Mouse (Mus musculus): Measurements from ENCODE around the gene Hsf5.

Gene Hsf5

DNA sequence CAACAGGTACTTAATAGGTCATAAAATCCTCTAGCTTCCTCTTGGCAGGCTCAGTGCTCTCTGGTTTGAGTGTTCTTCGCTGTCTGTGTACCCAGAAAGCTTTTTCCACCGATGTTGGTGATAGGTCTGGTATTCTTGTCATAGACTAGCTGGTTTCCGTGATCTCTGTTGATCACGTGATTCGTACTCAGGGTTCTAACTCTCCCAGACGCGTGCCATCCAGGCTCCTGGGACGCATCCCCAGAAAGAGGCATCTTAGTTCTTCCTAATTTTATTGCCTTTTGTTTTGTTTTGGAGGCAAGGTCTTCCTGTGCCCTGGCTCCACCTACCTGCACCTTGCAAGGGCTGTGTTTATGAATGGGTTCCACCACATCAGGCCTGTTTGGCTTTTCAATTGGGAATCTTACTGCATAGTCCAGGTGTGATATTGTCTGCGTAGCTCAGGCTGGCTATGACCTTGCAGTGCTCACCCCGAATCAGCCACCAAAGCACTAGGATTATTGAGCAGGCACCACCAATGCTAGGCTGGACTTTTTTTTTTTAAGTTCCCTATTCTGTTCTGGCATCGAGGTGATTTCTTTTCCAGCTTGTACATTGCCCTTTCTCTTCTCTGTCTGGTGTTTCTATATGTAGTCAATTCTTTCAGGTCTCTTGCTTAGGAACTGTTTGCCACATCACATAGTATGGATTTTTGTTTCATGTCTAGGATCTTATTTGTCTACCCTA lies 71.7 kb downstream of the Hsf5 start:
- no peak for DNase-seq

DNA sequence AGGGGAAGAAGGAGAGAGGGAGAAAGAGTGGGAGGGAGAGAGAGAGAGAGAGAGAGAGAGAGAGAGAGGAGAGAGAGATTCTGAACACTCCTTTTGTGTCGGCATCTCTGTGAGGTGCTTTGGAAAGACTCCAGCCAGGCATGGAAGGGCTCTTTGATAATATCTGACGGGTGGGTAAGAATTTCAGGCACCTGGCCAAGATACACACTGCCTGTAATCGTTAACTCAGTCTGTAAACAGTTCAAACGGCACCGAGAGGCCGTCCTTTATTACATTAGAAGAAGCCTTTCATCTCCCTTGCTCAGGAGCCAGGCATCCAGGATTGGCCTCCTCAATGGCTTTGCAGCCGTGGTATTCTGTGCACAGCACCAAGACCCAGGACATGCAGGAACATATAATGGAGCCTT lies 72.4 kb downstream of the Hsf5 start:
- DNase-seq = no peak

DNA sequence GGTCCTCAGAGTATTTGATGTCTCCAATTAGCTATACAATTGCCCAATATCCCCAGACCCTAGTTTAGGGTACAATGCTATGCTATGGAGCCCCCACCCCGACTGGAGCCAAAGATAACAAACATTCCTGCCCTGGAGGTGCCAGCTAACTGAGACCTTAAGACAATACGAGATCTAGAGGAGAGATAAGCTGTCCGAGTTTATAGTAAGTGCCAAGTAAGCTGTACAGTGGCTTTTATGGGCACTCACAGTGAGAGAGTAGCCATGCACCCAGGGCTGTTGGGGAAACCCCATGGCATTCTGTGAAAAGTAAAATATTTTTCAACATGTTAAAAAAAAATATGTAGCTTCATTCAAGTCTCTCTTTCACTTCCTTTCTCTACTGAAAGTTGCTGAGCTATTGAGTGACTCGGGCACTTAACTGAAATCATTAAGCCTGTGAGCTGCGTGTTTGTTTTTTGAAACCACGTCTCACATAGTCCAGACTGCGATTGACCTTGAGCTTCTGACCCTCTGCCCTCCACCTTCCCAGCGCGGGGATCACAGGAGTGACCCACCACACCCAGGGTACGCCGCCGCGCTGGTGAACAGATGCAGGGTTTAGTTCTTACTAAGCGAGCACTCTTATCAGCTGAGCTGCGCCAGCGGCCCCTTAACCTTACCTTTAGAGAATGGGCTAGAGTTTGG lies 73.2 kb downstream of the Hsf5 start:
- DNase-seq = no peak

DNA sequence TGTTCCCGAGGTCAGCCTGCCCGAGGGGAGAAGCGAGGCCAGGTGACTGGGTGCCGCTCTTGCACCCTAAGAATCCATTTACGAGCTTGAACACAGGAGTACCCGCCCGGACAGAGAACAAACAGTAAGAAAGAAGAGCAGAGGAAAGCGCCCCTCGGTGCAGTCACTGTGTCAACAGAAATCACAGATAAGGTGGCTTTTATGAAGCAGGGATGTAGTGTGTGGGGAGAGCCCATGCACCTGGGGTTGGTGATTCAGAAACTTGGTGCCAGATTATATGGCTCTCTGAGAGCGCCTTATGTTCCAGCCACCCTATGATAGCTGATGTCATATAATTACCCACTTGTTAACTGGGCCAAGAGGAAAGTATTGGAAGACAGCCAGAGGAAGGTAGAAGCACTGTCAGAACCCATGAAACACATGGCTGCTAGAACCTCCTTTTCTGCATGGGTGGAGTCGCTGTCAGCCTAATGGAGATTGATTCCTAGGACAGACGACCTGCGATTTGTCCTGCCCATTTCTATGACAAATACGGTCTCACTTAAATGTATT lies 80.2 kb downstream of the Hsf5 start:
- no peak for DNase-seq

DNA sequence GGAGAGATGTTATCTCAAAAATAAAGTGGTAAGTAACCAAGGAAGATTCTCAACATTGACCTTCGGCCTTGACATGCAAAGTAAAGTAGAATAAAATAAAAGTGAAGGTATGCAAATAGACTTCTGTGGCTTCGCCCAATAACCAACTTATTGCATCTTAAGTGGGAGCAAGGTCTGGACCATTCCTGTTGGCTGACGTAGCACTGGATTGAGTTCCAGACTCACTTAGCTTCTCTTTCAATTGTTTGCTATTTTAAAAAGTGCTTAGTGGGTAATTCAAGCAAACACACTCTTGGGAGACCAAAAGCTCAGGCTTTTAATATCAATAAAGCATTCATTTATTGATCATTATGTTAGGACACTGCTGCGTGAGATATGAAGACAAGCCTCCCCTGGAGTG lies 81.2 kb downstream of the Hsf5 start:
- no peak for DNase-seq

DNA sequence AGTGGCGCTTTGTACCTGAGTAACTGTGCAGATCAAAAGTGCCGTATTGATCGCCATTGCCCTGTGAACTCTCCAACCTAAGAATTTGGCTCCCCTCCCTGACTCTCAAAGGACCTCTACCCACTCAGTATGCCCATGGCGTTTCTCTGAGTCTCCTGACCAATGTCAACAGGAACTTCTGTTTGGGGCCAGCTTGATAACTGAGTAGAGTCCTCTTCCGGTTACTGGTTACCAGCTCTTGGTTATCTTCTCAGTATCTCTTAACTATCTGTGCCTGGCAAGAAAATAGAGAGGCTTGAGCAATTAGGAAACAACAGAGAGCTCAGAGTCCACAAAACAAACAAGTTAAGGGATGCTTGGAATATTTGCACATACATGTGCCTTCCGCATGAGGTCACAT lies 84.1 kb downstream of the Hsf5 start:
- no peak for DNase-seq

DNA sequence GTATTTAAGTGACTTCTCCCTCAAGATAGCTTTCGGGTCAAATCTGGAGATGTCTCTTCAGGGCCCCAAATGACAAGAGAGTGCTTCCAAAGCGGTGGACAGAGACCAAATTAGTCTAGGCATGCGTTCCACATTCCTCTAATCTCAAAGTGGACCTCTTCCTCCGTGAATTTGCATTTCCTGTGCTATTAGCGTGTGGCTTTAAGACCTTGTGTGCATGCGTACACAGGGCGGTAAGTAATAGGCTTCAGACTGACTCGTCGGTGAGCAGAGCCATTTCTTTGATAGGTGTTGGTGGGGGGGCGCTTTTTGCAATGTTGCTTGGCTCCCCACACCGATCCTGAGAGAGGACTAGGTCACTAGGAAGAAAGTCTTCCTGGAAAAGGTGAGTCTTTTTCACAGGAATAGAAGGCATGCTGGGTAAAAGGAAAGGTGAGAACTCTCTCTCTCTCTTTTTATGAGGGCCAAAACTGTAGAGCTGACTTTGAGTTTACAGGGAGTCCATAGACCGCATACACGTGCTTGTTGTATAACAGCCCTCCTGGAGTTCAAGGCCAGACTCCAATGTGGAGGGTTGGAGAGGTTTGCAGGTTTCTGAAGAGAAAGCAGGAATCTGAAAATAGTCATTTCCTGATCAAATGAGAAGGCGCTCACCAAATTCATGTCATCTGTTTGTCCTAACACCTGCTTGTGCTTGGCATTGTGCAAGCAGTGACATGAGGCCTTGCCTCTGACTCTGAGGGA lies 85.1 kb downstream of the Hsf5 start:
- no peak for DNase-seq

DNA sequence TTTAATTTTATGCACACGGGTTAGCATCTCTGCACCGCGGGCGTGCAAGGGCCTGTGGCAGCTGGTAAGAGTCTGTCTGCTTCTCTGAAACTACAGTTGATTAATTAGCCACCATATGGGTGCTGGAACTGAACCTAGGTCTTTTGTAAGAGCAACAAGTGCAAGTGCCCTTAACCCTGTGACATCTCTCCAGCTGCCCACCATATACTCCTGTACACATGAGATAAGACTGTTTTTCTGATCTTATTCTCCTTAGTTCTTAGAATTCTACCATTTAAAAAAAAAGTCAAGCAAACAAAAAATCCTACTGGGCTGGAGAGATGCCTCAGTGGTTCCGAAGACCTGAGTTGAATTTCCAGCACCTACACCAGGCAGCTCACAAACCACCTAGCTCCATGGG lies 86.7 kb downstream of the Hsf5 start:
- no peak for DNase-seq

DNA sequence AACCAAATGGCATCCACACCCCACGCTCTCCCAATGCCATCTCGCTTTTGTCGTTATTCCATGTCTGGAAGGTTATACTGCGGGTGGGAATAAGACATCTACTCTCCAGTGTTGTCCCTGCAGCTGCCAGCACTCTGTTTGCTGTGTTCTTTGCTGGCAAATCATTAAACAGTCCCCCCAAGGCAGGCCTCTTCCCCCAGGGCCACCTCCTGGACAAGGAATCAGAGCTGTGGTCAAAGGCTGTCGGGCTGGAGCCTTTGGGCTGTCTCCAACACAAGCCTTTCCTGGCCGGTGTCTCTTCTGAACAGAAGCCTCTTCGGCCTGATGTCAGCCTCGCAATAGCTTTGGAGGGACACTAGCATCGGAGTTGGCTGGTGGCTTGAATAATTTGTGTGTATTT lies 87.3 kb downstream of the Hsf5 start:
- DNase-seq = no peak

DNA sequence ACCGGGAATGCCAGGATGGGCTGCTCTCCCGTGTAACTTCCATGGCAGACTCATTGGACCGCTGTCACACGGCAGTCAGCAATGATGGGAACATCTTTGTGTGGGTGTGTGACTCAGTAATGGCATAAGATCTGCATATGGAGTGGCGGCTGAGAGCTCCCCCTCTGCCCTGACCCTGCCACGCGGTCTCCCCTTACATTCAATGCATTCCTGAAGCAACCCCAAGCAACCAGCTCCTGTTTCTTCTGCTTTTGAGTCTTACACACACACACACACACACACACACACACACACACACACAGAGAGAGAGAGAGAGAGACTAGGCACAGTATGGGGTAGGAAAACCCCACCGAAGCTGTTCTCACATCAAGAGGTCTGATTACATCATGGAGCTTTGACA lies 90.6 kb downstream of the Hsf5 start:
- no peak for DNase-seq

DNA sequence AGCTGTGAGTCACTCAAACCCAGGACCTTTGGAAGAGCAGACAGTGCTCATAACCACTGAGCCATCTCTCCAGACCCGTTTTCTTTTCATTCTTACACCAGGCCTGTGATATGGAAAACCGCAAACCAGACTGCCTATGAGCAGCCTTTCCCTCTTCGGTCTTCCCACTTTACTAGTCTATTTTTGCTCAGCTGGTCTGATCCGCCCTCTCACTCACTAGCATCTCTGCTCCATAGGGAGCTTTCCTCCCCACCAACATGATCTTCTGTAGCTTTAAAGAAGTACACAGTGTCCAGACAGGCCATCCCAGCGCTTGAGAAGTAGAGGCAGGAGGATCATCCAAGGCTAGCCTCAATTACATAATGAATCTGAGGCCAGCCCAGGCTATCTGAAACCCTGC lies 92.0 kb downstream of the Hsf5 start:
- no peak for DNase-seq

Data from thymus, postnatal 14 days (tissue).